Mouse (Mus musculus): Measurements from ENCODE around the gene Sfxn3. TPM values are rescaled to one million over a fixed set of nuclear protein-coding genes. Genes with fewer than 3 reads are reported as not detected.
"Not testable (repeated sequence)": the region's sequence is repeated elsewhere in the genome, so short reads cannot be mapped to it uniquely, and the experiment has no call there.

The Sfxn3 gene
- total RNA-seq, 4 experiments from 2014 or later: 9.0 to 10.8 (median 10.3) TPM

- no peak for DNase-seq (ENCODE audit: low spot score)
Measured at GRCm38 (mm10) chr19:45018351-45018831, 28.9 kb upstream of the Sfxn3 start.

- DNase-seq (ENCODE audit: low spot score): peak; percentile 85
Measured at GRCm38 (mm10) chr19:45020348-45020747, 27.0 kb upstream of the Sfxn3 start.

GRCm38 (mm10) chr19:45021362-45021761 lies 25.9 kb upstream of the Sfxn3 start:
- DNase-seq (ENCODE audit: low spot score): no peak

- no peak for DNase-seq (ENCODE audit: low spot score)
Measured at GRCm38 (mm10) chr19:45023993-45024392, 23.3 kb upstream of the Sfxn3 start.

- no peak for DNase-seq (ENCODE audit: low spot score)
Measured at GRCm38 (mm10) chr19:45024775-45025174, 22.5 kb upstream of the Sfxn3 start.

GRCm38 (mm10) chr19:45025937-45026568 lies 21.2 kb upstream of the Sfxn3 start:
- DNase-seq (ENCODE audit: low spot score): no peak

- peak; percentile 57 for DNase-seq (ENCODE audit: low spot score)
Measured at GRCm38 (mm10) chr19:45026958-45027670, 20.2 kb upstream of the Sfxn3 start.

- DNase-seq (ENCODE audit: low spot score): no peak
Measured at GRCm38 (mm10) chr19:45027848-45028247, 19.5 kb upstream of the Sfxn3 start.

GRCm38 (mm10) chr19:45028746-45029145 lies 18.6 kb upstream of the Sfxn3 start:
- no peak for DNase-seq (ENCODE audit: low spot score)

- DNase-seq (ENCODE audit: low spot score): no peak
Measured at GRCm38 (mm10) chr19:45029571-45029970, 17.7 kb upstream of the Sfxn3 start.

GRCm38 (mm10) chr19:45030111-45030510 lies 17.2 kb upstream of the Sfxn3 start:
- DNase-seq (ENCODE audit: low spot score): no peak

- peak; percentile 80 for DNase-seq (ENCODE audit: low spot score)
Measured at GRCm38 (mm10) chr19:45030746-45031693, 16.3 kb upstream of the Sfxn3 start.

GRCm38 (mm10) chr19:45031780-45032179 lies 15.5 kb upstream of the Sfxn3 start:
- peak; percentile 79 for DNase-seq (ENCODE audit: low spot score)

GRCm38 (mm10) chr19:45032570-45033332 lies 14.6 kb upstream of the Sfxn3 start:
- DNase-seq (ENCODE audit: low spot score): no peak

- DNase-seq (ENCODE audit: low spot score): no peak
Measured at GRCm38 (mm10) chr19:45036867-45037266, 10.4 kb upstream of the Sfxn3 start.

- DNase-seq (ENCODE audit: low spot score): not testable (repeated sequence)
Measured at GRCm38 (mm10) chr19:45038198-45038597, 9.1 kb upstream of the Sfxn3 start.

- no peak for DNase-seq (ENCODE audit: low spot score)
Measured at GRCm38 (mm10) chr19:45040214-45040613, 7.1 kb upstream of the Sfxn3 start.

- no peak for DNase-seq (ENCODE audit: low spot score)
Measured at GRCm38 (mm10) chr19:45044389-45044927, 2.8 kb upstream of the Sfxn3 start.

- no peak for DNase-seq (ENCODE audit: low spot score)
Measured at GRCm38 (mm10) chr19:45045236-45045635, 2.1 kb upstream of the Sfxn3 start.

GRCm38 (mm10) chr19:45045651-45046050 lies 1.7 kb upstream of the Sfxn3 start, which contains the start of gene Pdzd7:
Gene Pdzd7 (minus strand): TSS chr19:45045717.
- DNase-seq (ENCODE audit: low spot score): no peak
